In genomic region chr4:47587256-47587655, GRCm38 (mm10) we compare ENCODE assay signal across 11 mouse cellular contexts.
DNase-seq lines count a peak whose midpoint lies in the region; ATAC-seq lines count a peak whose summit lies in the region.
"Had no signal": no experiment of that assay in that cellular context is flagged by ENCODE, and none has a peak within 500 bp of the region (broad histone marks: within the 10 kb centered on the region; RNA-seq: fewer than 3 reads in every experiment).

No protein-coding gene starts in this region.

- H3K27ac ChIP-seq in forebrain, embryonic 16.5 days (ENCODE audit: low read length) = no peak overlapping the region

- 82% methylated on average over 5 of the region's 5 CpGs for WGBS in forebrain, embryonic 16.5 days

- H3K27me3 ChIP-seq in forebrain, embryonic 16.5 days (replicated peaks; ENCODE audit: control insufficient read depth, insufficient read depth, low read length) = no peaks in the 10 kb centered on the region
- H3K27me3 ChIP-seq: megakaryocyte, embryonic 14.5 days had no signal

- no peak overlapping the region for H3K4me3 ChIP-seq in forebrain, embryonic 16.5 days (replicated peaks; ENCODE audit: low read length)
- H3K4me3 ChIP-seq: megakaryocyte, embryonic 14.5 days had no signal

- H3K9ac ChIP-seq in forebrain, embryonic 16.5 days (replicated peaks; ENCODE audit: low read depth, low read length) = no peak overlapping the region

- no peaks in the 10 kb centered on the region for H3K9me3 ChIP-seq in forebrain, embryonic 16.5 days (ENCODE audit: control insufficient read depth, low read length)
- H3K9me3 ChIP-seq: megakaryocyte, embryonic 14.5 days had no signal

- peak; percentile 68; the same call in 1 of the 2 replicates for ATAC-seq in cerebellum, adult (ENCODE audit: insufficient number of reproducible peaks, low FRiP score, low TSS enrichment)
- no peak for ATAC-seq in forebrain, embryonic 16.5 days
- ATAC-seq: inflammation-experienced regulatory T-cells, adult 6 months had no signal

- no peak for DNase-seq in cerebellum, adult 11 months
- DNase-seq in Muller cell, postnatal 12 days (ENCODE audit: inconsistent ontology term) = peak; percentile 41
- peak; percentile 83 for DNase-seq in gastrocnemius, postnatal 25 days
- DNase-seq in kidney, postnatal 14 days = peak; percentile 75
- no peak for DNase-seq in spleen, postnatal 36 days (ENCODE audit: low spot score in 2 of 2)
- DNase-seq in urinary bladder, adult 18-20 months (ENCODE audit: low spot score in 2 of 2) = no peak
- DNase-seq: left cerebral cortex, postnatal 4 days had no signal

- no peaks in the 10 kb centered on the region for H3K36me3 ChIP-seq in forebrain, embryonic 16.5 days (ENCODE audit: control insufficient read depth, insufficient read depth)

- no peaks in the 10 kb centered on the region for H3K4me1 ChIP-seq in forebrain, embryonic 16.5 days (replicated peaks; ENCODE audit: control insufficient read depth, insufficient read depth, low read length)
- H3K4me1 ChIP-seq: megakaryocyte, embryonic 14.5 days had no signal

- no peak overlapping the region for H3K4me2 ChIP-seq in forebrain, embryonic 16.5 days (ENCODE audit: low read length)

Comparison
In these comparisons a context has a peak if more than half of its experiments do, and no peak if none do; other contexts are left out.
1. DNase-seq: peak in Muller cell, postnatal 12 days (single experiment), gastrocnemius, postnatal 25 days (single experiment) and kidney, postnatal 14 days (single experiment); none in cerebellum, adult 11 months (single experiment), spleen, postnatal 36 days (0 of 2) and urinary bladder, adult 18-20 months (0 of 2).